Mouse (Mus musculus): ENCODE measurements around the gene Slc35d3. TPM values are rescaled to one million over a fixed set of nuclear protein-coding genes. Genes with fewer than 3 reads are reported as not detected.

Slc35d3 gene
- total RNA-seq, 1 experiment, result 0.67 TPM

DNA sequence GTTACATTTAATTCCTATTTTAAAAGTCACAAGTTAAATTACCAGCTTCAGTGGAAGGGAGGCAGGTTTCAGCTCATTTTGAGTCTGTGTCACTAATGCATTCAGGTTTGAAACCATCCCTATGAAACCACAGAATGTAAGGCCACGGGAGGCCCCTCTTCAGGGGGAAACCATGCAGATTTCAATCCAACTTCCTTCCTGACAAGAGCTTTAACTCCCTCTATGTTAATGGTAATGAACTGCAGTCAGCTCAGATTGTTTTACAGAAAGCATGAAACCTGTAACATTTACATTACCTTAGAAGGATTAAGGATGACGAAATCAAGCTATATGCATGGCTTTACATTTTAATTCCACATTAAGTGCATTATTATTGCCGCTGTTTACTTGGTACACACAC is 40.4 kb upstream of the Slc35d3 start:
- in situ Hi-C loops (cut with MboI; ENCODE audit: low sequenced_read_pairs in 2 of 2, unreplicated experiment in 2 of 2), result no loop called here
- no peak for TF ChIP-seq ZNF384 (IDR thresholded peaks at IDR 0.05; ENCODE audit: low read depth, low read length)
- TF ChIP-seq CHD2 (IDR thresholded peaks at IDR 0.05; ENCODE audit: low read depth, low read length), result no peak
- TF ChIP-seq MAFK (IDR thresholded peaks at IDR 0.05; ENCODE audit: insufficient read depth, low read depth, low read length), result no peak
- TF ChIP-seq ZC3H11A (IDR thresholded peaks at IDR 0.05; ENCODE audit: borderline replicate concordance, low read depth, low read length), result no peak
- no peak for TF ChIP-seq HCFC1 (IDR thresholded peaks at IDR 0.05; ENCODE audit: borderline replicate concordance, insufficient read depth, low read length)
- Histone ChIP-seq H3K4me3 (ENCODE audit: insufficient read depth in 1 of 2, low read depth in 1 of 2, low read length in 2 of 2, poor library complexity in 1 of 2, severe bottlenecking in 1 of 2) (no peak overlapping the region), H3K9me3 (ENCODE audit: control insufficient read depth, insufficient read depth, low read depth, low read length) (no peaks in the 10 kb centered on the region), H3K27ac (ENCODE audit: insufficient read depth, low read depth, low read length, poor library complexity, severe bottlenecking) (no peak overlapping the region), H3K36me3 (ENCODE audit: control insufficient read depth, insufficient read depth, low read length, poor library complexity, severe bottlenecking) (peaks cover 5% of the 10 kb centered on the region), H3K9ac (ENCODE audit: insufficient read depth, low read depth, low read length, poor library complexity, severe bottlenecking) (no peak overlapping the region), H3K4me1 (ENCODE audit: control insufficient read depth in 2 of 2, insufficient read depth in 2 of 2, low read length in 2 of 2, poor library complexity in 1 of 2) (peaks cover 3 to 5% of the 10 kb centered on the region in 2 experiments; a peak in 3 of 4 replicates)
- DNase-seq (ENCODE audit: low read depth, low spot score), result no peak

DNA sequence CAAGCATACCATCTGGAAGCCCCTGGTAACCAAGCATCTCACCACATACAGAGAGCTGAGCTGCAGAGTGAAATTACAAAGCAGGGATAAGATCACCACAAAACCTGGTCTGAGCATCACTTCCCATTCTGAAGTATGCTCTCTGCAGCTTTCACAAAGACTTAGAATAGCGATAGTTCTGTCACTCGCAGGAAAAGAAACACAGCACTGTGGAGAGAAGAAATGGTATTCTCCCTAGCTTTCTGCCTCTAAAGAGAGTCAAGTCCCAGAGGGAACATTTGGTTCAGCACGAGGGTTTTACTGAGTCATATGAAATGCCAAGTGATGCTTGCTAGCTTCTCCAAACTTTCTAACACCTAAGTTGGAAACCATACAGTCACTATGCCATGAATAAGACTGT is 38.6 kb upstream of the Slc35d3 start:
- no peaks in the 10 kb centered on the region for H3K9me3 ChIP-seq (ENCODE audit: control insufficient read depth, insufficient read depth, low read depth, low read length)
- DNase-seq (ENCODE audit: low read depth, low spot score), result no peak
- H3K4me1 ChIP-seq (ENCODE audit: control insufficient read depth in 2 of 2, insufficient read depth in 2 of 2, low read length in 2 of 2, poor library complexity in 1 of 2), result peaks cover 3 to 6% of the 10 kb centered on the region in 2 experiments; a peak in 3 of 4 replicates
- H3K36me3 ChIP-seq (ENCODE audit: control insufficient read depth, insufficient read depth, low read length, poor library complexity, severe bottlenecking), result peaks cover 7% of the 10 kb centered on the region
- no peak for TF ChIP-seq MAFK (IDR thresholded peaks at IDR 0.05; ENCODE audit: insufficient read depth, low read depth, low read length)
- no peak for TF ChIP-seq HCFC1 (IDR thresholded peaks at IDR 0.05; ENCODE audit: borderline replicate concordance, insufficient read depth, low read length)
- no peak for TF ChIP-seq ZNF384 (IDR thresholded peaks at IDR 0.05; ENCODE audit: low read depth, low read length)
- no peak for TF ChIP-seq ZC3H11A (IDR thresholded peaks at IDR 0.05; ENCODE audit: borderline replicate concordance, low read depth, low read length)
- TF ChIP-seq CHD2 (IDR thresholded peaks at IDR 0.05; ENCODE audit: low read depth, low read length), result no peak
- no peak overlapping the region for H3K9ac ChIP-seq (ENCODE audit: insufficient read depth, low read depth, low read length, poor library complexity, severe bottlenecking)
- H3K4me3 ChIP-seq (ENCODE audit: insufficient read depth in 1 of 2, low read depth in 1 of 2, low read length in 2 of 2, poor library complexity in 1 of 2, severe bottlenecking in 1 of 2), result no peak overlapping the region
- H3K27ac ChIP-seq (ENCODE audit: insufficient read depth, low read depth, low read length, poor library complexity, severe bottlenecking), result no peak overlapping the region
- in situ Hi-C loops (cut with MboI; ENCODE audit: low sequenced_read_pairs in 2 of 2, unreplicated experiment in 2 of 2), result no loop called here

GRCm38 (mm10) chr10:19886249-19886648 is 35.0 kb upstream of the Slc35d3 start:
- Histone ChIP-seq H3K9ac (ENCODE audit: insufficient read depth, low read depth, low read length, poor library complexity, severe bottlenecking) (no peak overlapping the region), H3K4me1 (ENCODE audit: control insufficient read depth in 2 of 2, insufficient read depth in 2 of 2, low read length in 2 of 2, poor library complexity in 1 of 2) (peaks cover 1 to 14% of the 10 kb centered on the region in 2 experiments; a peak in 1 of 4 replicates), H3K9me3 (ENCODE audit: control insufficient read depth, insufficient read depth, low read depth, low read length) (no peaks in the 10 kb centered on the region), H3K4me3 (ENCODE audit: insufficient read depth in 1 of 2, low read depth in 1 of 2, low read length in 2 of 2, poor library complexity in 1 of 2, severe bottlenecking in 1 of 2) (no peak overlapping the region), H3K27ac (ENCODE audit: insufficient read depth, low read depth, low read length, poor library complexity, severe bottlenecking) (no peak overlapping the region), H3K36me3 (ENCODE audit: control insufficient read depth, insufficient read depth, low read length, poor library complexity, severe bottlenecking) (peaks cover 7% of the 10 kb centered on the region; the same call in 1 of the 2 replicates)
- no peak for DNase-seq (ENCODE audit: low read depth, low spot score)
- in situ Hi-C loops (cut with MboI; ENCODE audit: low sequenced_read_pairs in 2 of 2, unreplicated experiment in 2 of 2), result no loop called here
- TF ChIP-seq HCFC1 (IDR thresholded peaks at IDR 0.05; ENCODE audit: borderline replicate concordance, insufficient read depth, low read length) (no peak), MAFK (IDR thresholded peaks at IDR 0.05; ENCODE audit: insufficient read depth, low read depth, low read length) (no peak), CHD2 (IDR thresholded peaks at IDR 0.05; ENCODE audit: low read depth, low read length) (no peak), ZC3H11A (IDR thresholded peaks at IDR 0.05; ENCODE audit: borderline replicate concordance, low read depth, low read length) (no peak), ZNF384 (IDR thresholded peaks at IDR 0.05; ENCODE audit: low read depth, low read length) (no peak)

DNA sequence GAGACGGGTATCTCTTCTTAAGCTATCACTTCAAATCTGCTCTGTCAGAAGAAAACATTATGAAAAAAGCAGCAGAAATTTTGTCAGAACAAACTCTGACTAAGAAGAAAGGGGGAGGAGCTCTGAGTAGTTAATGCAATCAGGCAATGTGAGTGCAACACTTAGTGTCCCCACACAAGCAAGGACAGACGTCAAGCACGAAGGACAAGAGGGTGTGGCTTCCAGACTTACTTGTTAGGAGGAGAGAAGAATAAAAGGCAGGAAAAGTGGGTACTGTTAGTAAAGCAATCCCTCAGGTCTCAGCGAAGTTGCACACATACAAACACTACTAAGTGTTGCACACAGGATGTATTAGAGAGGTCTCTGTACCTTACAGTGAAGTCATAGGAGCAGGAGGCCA is 33.1 kb upstream of the Slc35d3 start:
- H3K27ac ChIP-seq (ENCODE audit: insufficient read depth, low read depth, low read length, poor library complexity, severe bottlenecking), result no peak overlapping the region
- no peak overlapping the region for H3K4me3 ChIP-seq (ENCODE audit: insufficient read depth in 1 of 2, low read depth in 1 of 2, low read length in 2 of 2, poor library complexity in 1 of 2, severe bottlenecking in 1 of 2)
- DNase-seq (ENCODE audit: low read depth, low spot score), result no peak
- peaks cover 4% of the 10 kb centered on the region; the same call in 1 of the 2 replicates for H3K36me3 ChIP-seq (ENCODE audit: control insufficient read depth, insufficient read depth, low read length, poor library complexity, severe bottlenecking)
- no peak overlapping the region for H3K9ac ChIP-seq (ENCODE audit: insufficient read depth, low read depth, low read length, poor library complexity, severe bottlenecking)
- TF ChIP-seq CHD2 (IDR thresholded peaks at IDR 0.05; ENCODE audit: low read depth, low read length) (no peak), ZNF384 (IDR thresholded peaks at IDR 0.05; ENCODE audit: low read depth, low read length) (no peak), MAFK (IDR thresholded peaks at IDR 0.05; ENCODE audit: insufficient read depth, low read depth, low read length) (no peak), HCFC1 (IDR thresholded peaks at IDR 0.05; ENCODE audit: borderline replicate concordance, insufficient read depth, low read length) (no peak), ZC3H11A (IDR thresholded peaks at IDR 0.05; ENCODE audit: borderline replicate concordance, low read depth, low read length) (no peak)
- H3K9me3 ChIP-seq (ENCODE audit: control insufficient read depth, insufficient read depth, low read depth, low read length), result no peaks in the 10 kb centered on the region
- in situ Hi-C loops (cut with MboI; ENCODE audit: low sequenced_read_pairs in 2 of 2, unreplicated experiment in 2 of 2), result no loop called here
- peaks cover 0 to 12% of the 10 kb centered on the region in 2 experiments; a peak in 1 of 4 replicates for H3K4me1 ChIP-seq (ENCODE audit: control insufficient read depth in 2 of 2, insufficient read depth in 2 of 2, low read length in 2 of 2, poor library complexity in 1 of 2)
